Mouse (Mus musculus): ENCODE measurements around the gene Fcer1g.

The Fcer1g gene

GRCm38 (mm10) chr1:171222238-171223155 lies 11.7 kb downstream of the Fcer1g start, which contains the start of gene Tomm40l:
TSS of gene Tomm40l (minus strand) at chr1:171222514.
- in situ Hi-C loops (cut with MboI, MseI), result loop anchor here in 1 of 2 experiments (5.0 kb wide), 1 partner anchor 105 kb away; no protein-coding TSS in a partner anchor

- in situ Hi-C loops (cut with MboI, MseI), result loop anchor here in 1 of 2 experiments (5.0 kb wide), 1 partner anchor 104 kb away; no protein-coding TSS in a partner anchor
These were observed 12.6 kb downstream of the Fcer1g start for GRCm38 (mm10) chr1:171221281-171222193.

GRCm38 (mm10) chr1:171220871-171221270 lies 13.3 kb downstream of the Fcer1g start:
- in situ Hi-C loops (cut with MboI, MseI), result loop anchor here in 1 of 2 experiments (5.0 kb wide), 1 partner anchor 104 kb away; no protein-coding TSS in a partner anchor

- in situ Hi-C loops (cut with MboI, MseI), result loop anchor here in 1 of 2 experiments (5.0 kb wide), 1 partner anchor 94 kb away; no protein-coding TSS in a partner anchor
These were observed 17.8 kb downstream of the Fcer1g start for GRCm38 (mm10) chr1:171216241-171216955.

GRCm38 (mm10) chr1:171213801-171214496 lies 20.2 kb downstream of the Fcer1g start, which contains the start of gene Nr1i3:
TSS of gene Nr1i3 (plus strand) at chr1:171213970.
- in situ Hi-C loops (cut with MboI, MseI), result no loop called here

GRCm38 (mm10) chr1:171212854-171213253 lies 21.3 kb downstream of the Fcer1g start:
- in situ Hi-C loops (cut with MboI, MseI), result no loop called here

- in situ Hi-C loops (cut with MboI, MseI), result no loop called here
These were observed 24.8 kb downstream of the Fcer1g start for GRCm38 (mm10) chr1:171209409-171209808.

- in situ Hi-C loops (cut with MboI, MseI), result no loop called here
These were observed 28.3 kb downstream of the Fcer1g start for GRCm38 (mm10) chr1:171205704-171206493.

- in situ Hi-C loops (cut with MboI, MseI), result no loop called here
These were observed 29.9 kb downstream of the Fcer1g start for GRCm38 (mm10) chr1:171204249-171204644.

GRCm38 (mm10) chr1:171203471-171204248 lies 30.5 kb downstream of the Fcer1g start:
- in situ Hi-C loops (cut with MboI, MseI), result no loop called here

GRCm38 (mm10) chr1:171200769-171201168 lies 33.4 kb downstream of the Fcer1g start:
- in situ Hi-C loops (cut with MboI, MseI), result no loop called here

- in situ Hi-C loops (cut with MboI, MseI), result no loop called here
These were observed 34.6 kb downstream of the Fcer1g start for GRCm38 (mm10) chr1:171199532-171199931.

- in situ Hi-C loops (cut with MboI, MseI), result no loop called here
These were observed 38.2 kb downstream of the Fcer1g start, which contains the start of gene Pcp4l1 for GRCm38 (mm10) chr1:171195887-171196397. TSS of gene Pcp4l1 (minus strand) at chr1:171196268.

GRCm38 (mm10) chr1:171195046-171195822 lies 38.9 kb downstream of the Fcer1g start:
- in situ Hi-C loops (cut with MboI, MseI), result no loop called here

GRCm38 (mm10) chr1:171193911-171194830 lies 40.0 kb downstream of the Fcer1g start:
- in situ Hi-C loops (cut with MboI, MseI), result no loop called here

GRCm38 (mm10) chr1:171193093-171193840 lies 40.9 kb downstream of the Fcer1g start:
- in situ Hi-C loops (cut with MboI, MseI), result no loop called here

Measured in T-helper 17 cell (primary cell).